In genomic region chr17:30149911-30150310, GRCm38 (mm10) we compare ENCODE assay signal across 30 mouse cellular contexts.
DNase-seq lines count a peak whose midpoint lies in the region; ATAC-seq and TF ChIP-seq lines count a peak whose summit lies in the region.
"Had no signal": no experiment of that assay in that cellular context is flagged by ENCODE, and none has a peak within 500 bp of the region (broad histone marks: within the 10 kb centered on the region; RNA-seq: fewer than 3 reads in every experiment).

No protein-coding gene starts in this region.

- TF ChIP-seq POLR2A in brain, embryonic 14.5 days (IDR thresholded peaks at IDR 0.05; ENCODE audit: borderline replicate concordance, extremely low read depth, insufficient read depth, insufficient read length, poor library complexity, severe bottlenecking), result no peak
- no peak for TF ChIP-seq POLR2A in thymus, adult 2 months (IDR thresholded peaks at IDR 0.05; ENCODE audit: control insufficient read depth, extremely low read depth, insufficient read depth, low read length, poor library complexity)

- no peaks in the 10 kb centered on the region for H3K9me3 ChIP-seq in forebrain, embryonic 13.5 days (replicated peaks)
- H3K9me3 ChIP-seq in forebrain, embryonic 10.5 days, result no peaks in the 10 kb centered on the region
- no peaks in the 10 kb centered on the region for H3K9me3 ChIP-seq in hindbrain, embryonic 13.5 days
- no peaks in the 10 kb centered on the region for H3K9me3 ChIP-seq in hindbrain, embryonic 10.5 days
- no peaks in the 10 kb centered on the region for H3K9me3 ChIP-seq in midbrain, embryonic 15.5 days
- no peaks in the 10 kb centered on the region for H3K9me3 ChIP-seq in midbrain, embryonic 10.5 days (replicated peaks)
- H3K9me3 ChIP-seq: heart, embryonic 10.5 days; heart, embryonic 15.5 days; limb, embryonic 10.5 days; limb, embryonic 15.5 days; liver, embryonic 13.5 days; megakaryocyte, embryonic 14.5 days had no signal

- H3K4me3 ChIP-seq in forebrain, embryonic 13.5 days, result no peak overlapping the region
- H3K4me3 ChIP-seq in forebrain, embryonic 10.5 days, result no peak overlapping the region
- no peak overlapping the region for H3K4me3 ChIP-seq in hindbrain, embryonic 13.5 days
- H3K4me3 ChIP-seq in hindbrain, embryonic 10.5 days, result no peak overlapping the region
- H3K4me3 ChIP-seq in midbrain, embryonic 15.5 days, result no peak overlapping the region
- H3K4me3 ChIP-seq in midbrain, embryonic 10.5 days, result no peak overlapping the region
- H3K4me3 ChIP-seq in thymus, adult 2 months (ENCODE audit: control insufficient read depth, insufficient read depth, low read length), result no peak overlapping the region
- H3K4me3 ChIP-seq: erythroblast, embryonic 14.5 days; heart, embryonic 10.5 days; heart, embryonic 15.5 days; limb, embryonic 10.5 days; limb, embryonic 15.5 days; liver, embryonic 13.5 days; megakaryocyte, embryonic 14.5 days had no signal

- peaks cover 56% of the 10 kb centered on the region for H3K4me1 ChIP-seq in forebrain, embryonic 13.5 days
- H3K4me1 ChIP-seq in forebrain, embryonic 10.5 days, result peaks cover 28% of the 10 kb centered on the region
- H3K4me1 ChIP-seq in hindbrain, embryonic 13.5 days (replicated peaks), result peaks cover 79% of the 10 kb centered on the region
- peaks cover 42% of the 10 kb centered on the region for H3K4me1 ChIP-seq in hindbrain, embryonic 10.5 days (replicated peaks)
- H3K4me1 ChIP-seq in midbrain, embryonic 15.5 days, result peaks cover 47% of the 10 kb centered on the region
- peaks cover 39% of the 10 kb centered on the region for H3K4me1 ChIP-seq in midbrain, embryonic 10.5 days
- no peaks in the 10 kb centered on the region for H3K4me1 ChIP-seq in thymus, adult 2 months (replicated peaks; ENCODE audit: control insufficient read depth, insufficient read depth, low read length)

- 53% methylated on average over 6 of the region's 6 CpGs for WGBS in forebrain, embryonic 13.5 days
- WGBS in forebrain, embryonic 10.5 days, result 90% methylated on average over 6 of the region's 6 CpGs
- WGBS in hindbrain, embryonic 13.5 days, result 35% methylated on average over 6 of the region's 6 CpGs
- WGBS in hindbrain, embryonic 10.5 days, result 82% methylated on average over 6 of the region's 6 CpGs
- 34% methylated on average over 6 of the region's 6 CpGs for WGBS in midbrain, embryonic 15.5 days
- WGBS in midbrain, embryonic 10.5 days, result 91% methylated on average over 6 of the region's 6 CpGs
- WGBS in thymus, adult 2 months, result 97% methylated on average over 6 of the region's 6 CpGs

- H3K27me3 ChIP-seq in forebrain, embryonic 13.5 days, result no peaks in the 10 kb centered on the region
- no peaks in the 10 kb centered on the region for H3K27me3 ChIP-seq in forebrain, embryonic 10.5 days (ENCODE audit: poor library complexity, severe bottlenecking)
- no peaks in the 10 kb centered on the region for H3K27me3 ChIP-seq in hindbrain, embryonic 13.5 days
- H3K27me3 ChIP-seq in hindbrain, embryonic 10.5 days (ENCODE audit: insufficient read depth, poor library complexity, severe bottlenecking), result no peaks in the 10 kb centered on the region
- H3K27me3 ChIP-seq in midbrain, embryonic 15.5 days (replicated peaks), result no peaks in the 10 kb centered on the region
- no peaks in the 10 kb centered on the region for H3K27me3 ChIP-seq in midbrain, embryonic 10.5 days (ENCODE audit: low read depth, poor library complexity, severe bottlenecking)
- H3K27me3 ChIP-seq in thymus, adult 2 months (ENCODE audit: control insufficient read depth, insufficient read depth, low read length), result no peaks in the 10 kb centered on the region
- H3K27me3 ChIP-seq: heart, embryonic 15.5 days; limb, embryonic 15.5 days; liver, embryonic 13.5 days; megakaryocyte, embryonic 14.5 days; Patski had no signal

- H3K27ac ChIP-seq in forebrain, embryonic 13.5 days, result no peak overlapping the region
- no peak overlapping the region for H3K27ac ChIP-seq in forebrain, embryonic 10.5 days
- peak overlapping the region; percentile 70 for H3K27ac ChIP-seq in hindbrain, embryonic 13.5 days
- H3K27ac ChIP-seq in hindbrain, embryonic 10.5 days, result no peak overlapping the region
- H3K27ac ChIP-seq in midbrain, embryonic 15.5 days, result peak overlapping the region; percentile 27
- H3K27ac ChIP-seq in midbrain, embryonic 10.5 days (replicated peaks), result no peak overlapping the region
- H3K27ac ChIP-seq in thymus, adult 2 months (ENCODE audit: control insufficient read depth, insufficient read depth, low read length), result no peak overlapping the region
- H3K27ac ChIP-seq: heart, embryonic 10.5 days; heart, embryonic 15.5 days; kidney, postnatal 0 days; limb, embryonic 10.5 days; limb, embryonic 15.5 days; liver, embryonic 13.5 days had no signal

- peak; percentile 50; the same call in 1 of the 2 replicates for ATAC-seq in forebrain, embryonic 13.5 days
- no peak for ATAC-seq in hindbrain, embryonic 13.5 days (ENCODE audit: low FRiP score)
- ATAC-seq in midbrain, embryonic 15.5 days (replicated peaks), result peak; percentile 72; the same call in 1 of the 2 replicates
- ATAC-seq: intestine, embryonic 16.5 days; lung, postnatal 0 days; Patski had no signal

- no peaks in the 10 kb centered on the region for H3K36me3 ChIP-seq in forebrain, embryonic 13.5 days (ENCODE audit: poor library complexity, severe bottlenecking)
- H3K36me3 ChIP-seq in forebrain, embryonic 10.5 days (replicated peaks), result no peaks in the 10 kb centered on the region
- H3K36me3 ChIP-seq in hindbrain, embryonic 13.5 days, result no peaks in the 10 kb centered on the region
- no peaks in the 10 kb centered on the region for H3K36me3 ChIP-seq in hindbrain, embryonic 10.5 days
- no peaks in the 10 kb centered on the region for H3K36me3 ChIP-seq in midbrain, embryonic 15.5 days (replicated peaks)
- 0 out of 2 replicates have a peak, but pooled peaks cover 8% of the 10 kb centered on the region for H3K36me3 ChIP-seq in midbrain, embryonic 10.5 days
- no peaks in the 10 kb centered on the region for H3K36me3 ChIP-seq in thymus, adult 2 months (ENCODE audit: control insufficient read depth, insufficient read depth, low read length)
- H3K36me3 ChIP-seq: heart, embryonic 10.5 days; heart, embryonic 15.5 days; limb, embryonic 10.5 days; limb, embryonic 15.5 days; liver, embryonic 13.5 days had no signal

- H3K9ac ChIP-seq in forebrain, embryonic 13.5 days, result no peak overlapping the region
- H3K9ac ChIP-seq in hindbrain, embryonic 13.5 days, result no peak overlapping the region
- no peak overlapping the region for H3K9ac ChIP-seq in midbrain, embryonic 15.5 days
- H3K9ac ChIP-seq: heart, embryonic 15.5 days; limb, embryonic 15.5 days; liver, embryonic 13.5 days had no signal

- TF ChIP-seq CTCF in brain, embryonic 14.5 days (IDR thresholded peaks at IDR 0.05; ENCODE audit: borderline replicate concordance, extremely low read depth, insufficient read depth, insufficient read length), result no peak
- no peak for TF ChIP-seq CTCF in thymus, adult 2 months (IDR thresholded peaks at IDR 0.05; ENCODE audit: borderline replicate concordance, control insufficient read depth, extremely low read depth, insufficient read depth, low read length, poor library complexity)

- DNase-seq in forebrain, embryonic 10.5 days (ENCODE audit: extremely low spot score, low spot score), result no peak
- no peak for DNase-seq in hindbrain, embryonic 10.5 days (ENCODE audit: low spot score)
- DNase-seq in midbrain, embryonic 10.5 days (ENCODE audit: low spot score), result no peak
- peak; percentile 80 for DNase-seq in brain, embryonic 14.5 days (ENCODE audit: low read depth)
- DNase-seq in thymus, adult 2 months, result no peak
- DNase-seq: adrenal gland, postnatal 10 days; cerebellum, adult 11 months; cerebellum, adult 9-11 months; gastrocnemius, postnatal 14 days; kidney, adult 8-10 months; kidney, postnatal 4 days; liver, embryonic 13.5 days; lung, adult 18-20 months; lung, postnatal 4 days; right cerebral cortex, adult 18-20 months; spleen, adult 18-20 months; thymus, postnatal 4 days had no signal

- H3K4me2 ChIP-seq in forebrain, embryonic 13.5 days, result no peak overlapping the region
- H3K4me2 ChIP-seq in hindbrain, embryonic 13.5 days, result no peak overlapping the region
- no peak overlapping the region for H3K4me2 ChIP-seq in midbrain, embryonic 15.5 days
- H3K4me2 ChIP-seq: heart, embryonic 15.5 days; limb, embryonic 15.5 days; liver, embryonic 13.5 days had no signal

Comparison
In these comparisons a context has a peak if more than half of its experiments do, and no peak if none do; other contexts are left out.
1. H3K27ac ChIP-seq: peak in hindbrain, embryonic 13.5 days (single experiment) and midbrain, embryonic 15.5 days (single experiment); none in forebrain, embryonic 13.5 days (single experiment), forebrain, embryonic 10.5 days (single experiment), hindbrain, embryonic 10.5 days (single experiment), midbrain, embryonic 10.5 days (single experiment) and thymus, adult 2 months (single experiment).